Mouse (Mus musculus): ENCODE measurements around the gene Gm8281.
"Not testable (repeated sequence)": the region's sequence is repeated elsewhere in the genome, so short reads cannot be mapped to it uniquely, and the experiment has no call there.

DNA sequence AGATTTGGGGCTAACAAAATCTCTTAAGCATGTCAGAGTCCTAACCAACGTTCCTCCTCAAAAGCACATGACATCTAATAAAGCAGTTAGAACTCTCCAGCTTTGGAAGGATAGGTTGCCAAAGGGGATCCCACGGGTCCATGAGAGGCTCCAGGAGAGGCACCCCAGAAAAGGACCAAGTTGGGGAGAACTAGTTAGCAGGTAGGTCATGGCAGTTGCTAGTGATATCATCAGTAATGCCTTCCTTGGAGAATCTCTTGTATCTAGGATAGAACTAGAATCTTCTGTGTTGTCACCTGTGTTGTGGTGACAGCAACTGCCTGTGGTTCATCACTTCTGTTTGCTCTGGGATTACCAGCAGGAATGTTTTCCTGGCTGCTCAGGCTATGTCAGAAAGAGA, 60.4 kb downstream of the Gm8281 start, which contains the start of gene Gm8279:
- not testable (repeated sequence) for TF ChIP-seq GATA1 (IDR thresholded peaks at IDR 0.05; ENCODE audit: borderline replicate concordance, low read length); CTCF (IDR thresholded peaks at IDR 0.05; ENCODE audit: low read depth, low read length); GATA2 (IDR thresholded peaks at IDR 0.05; ENCODE audit: borderline replicate concordance, low read depth, low read length); TAL1 (conservative IDR thresholded peaks at IDR 0.05; ENCODE audit: low read depth, low read length); POLR2AphosphoS5 (IDR thresholded peaks at IDR 0.05; ENCODE audit: insufficient replicate concordance, low read depth, low read length)

Measured in G1E (cell line).